Mouse (Mus musculus) cerebellum, adult 9-11 months (tissue): ENCODE results near the gene Glmn.

Experiments
- DNase-seq: peaks from one replicate; pipeline ENCODE4 v3.0.0; 2022

The Glmn gene

DNA sequence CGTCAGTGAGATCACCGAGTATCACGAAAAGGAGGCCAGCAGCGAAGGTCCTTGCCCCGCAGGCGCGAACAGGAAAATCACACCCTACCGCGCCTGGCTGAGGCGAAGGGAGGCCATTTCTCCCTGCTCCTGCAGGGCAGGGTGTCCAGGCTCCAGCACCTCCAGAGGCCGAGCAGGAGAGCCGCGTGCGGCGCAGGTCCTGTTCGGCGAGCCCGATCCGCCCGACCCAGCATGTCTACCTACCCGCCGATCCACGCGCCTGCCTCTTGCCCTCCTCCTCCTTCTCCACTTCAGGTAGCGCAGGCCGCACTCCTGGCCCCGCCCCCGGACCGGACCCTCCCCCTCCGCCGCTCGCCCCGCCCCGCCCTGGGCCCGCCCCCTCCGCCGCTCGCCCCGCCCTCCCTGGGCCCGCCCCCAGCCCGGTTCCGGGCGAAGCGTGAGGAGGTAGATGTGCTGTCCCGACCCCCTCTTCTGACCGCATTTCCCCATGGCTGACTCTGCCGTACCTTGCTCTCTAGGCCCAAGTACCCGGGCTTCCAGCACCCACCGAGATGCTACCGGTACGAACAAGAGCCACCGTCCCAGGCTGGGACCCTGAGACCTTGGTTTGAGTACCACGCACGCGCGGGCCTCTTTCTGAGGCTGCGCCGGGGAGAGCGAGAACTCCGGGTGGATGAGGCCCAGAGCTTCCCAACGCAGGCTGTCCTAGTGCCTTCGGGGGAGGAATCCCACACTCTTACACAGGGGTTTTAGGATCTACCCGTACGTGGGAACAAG is at the start of gene Glmn, which contains the start of gene Rpap2:
Glmn (minus strand) TSS at position 588 of the 777 bp plus-strand sequence.
Rpap2 (plus strand) TSS at position 73 of the 777 bp plus-strand sequence.
- DNase-seq, result peak; percentile 89

DNA sequence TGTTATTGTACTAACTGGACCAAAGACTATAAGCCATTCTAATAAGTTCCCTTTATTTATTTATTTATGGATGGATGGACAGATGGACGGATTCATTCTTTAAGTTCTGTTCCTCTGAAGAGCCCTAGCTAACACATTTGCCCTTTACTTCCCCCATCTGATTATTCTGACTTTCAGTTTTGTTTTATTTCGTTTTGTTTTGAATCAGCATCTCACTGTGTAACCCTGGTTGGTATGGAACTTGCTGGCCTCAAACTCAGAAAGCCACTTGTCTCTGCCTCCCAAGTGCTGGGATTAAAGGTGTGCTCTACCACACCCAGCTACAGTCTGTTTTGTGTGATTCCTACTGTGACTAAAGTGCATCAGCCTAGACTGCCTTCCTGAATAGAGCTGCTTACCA is 48.2 kb upstream of the Glmn start:
- no peak for DNase-seq

DNA sequence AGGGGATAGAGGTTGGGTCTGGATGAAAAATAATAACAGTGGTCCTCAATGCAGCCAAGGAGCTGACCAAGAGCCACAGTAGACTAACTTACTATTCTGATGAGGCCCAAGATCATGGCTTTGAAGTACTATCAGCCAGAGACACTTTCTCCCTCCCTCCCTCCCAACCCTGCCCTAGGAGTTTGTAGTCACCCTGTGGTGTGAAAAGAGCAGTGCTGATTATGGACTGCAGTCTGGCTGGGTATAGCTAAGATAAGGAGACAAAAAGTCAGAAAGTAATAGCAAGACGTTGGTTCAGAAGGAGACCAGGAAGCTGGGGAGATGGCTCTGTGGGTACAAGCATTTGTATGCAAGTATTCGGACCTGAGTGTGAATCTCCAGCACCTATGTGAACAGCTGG is 46.9 kb upstream of the Glmn start:
- DNase-seq, result no peak

DNA sequence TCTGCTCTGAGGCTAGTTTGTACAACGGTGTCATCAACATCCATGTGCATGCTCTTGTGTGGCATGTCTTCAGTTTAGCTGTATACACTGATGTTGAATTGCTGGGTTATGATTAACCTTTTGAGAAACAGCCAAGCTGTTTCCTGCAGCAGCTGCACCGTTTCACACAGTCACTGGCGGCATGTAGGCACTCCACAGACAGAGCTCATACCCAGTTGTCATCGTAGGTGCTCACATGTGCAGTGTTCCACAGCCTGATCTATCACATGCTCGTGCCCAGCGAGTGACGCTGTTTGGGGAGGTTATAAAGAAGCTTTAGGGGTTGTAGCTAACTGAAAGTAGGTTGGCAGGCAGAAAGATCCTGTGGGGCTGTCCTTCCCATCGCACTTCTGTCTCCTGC is 40.7 kb upstream of the Glmn start:
- DNase-seq, result no peak

DNA sequence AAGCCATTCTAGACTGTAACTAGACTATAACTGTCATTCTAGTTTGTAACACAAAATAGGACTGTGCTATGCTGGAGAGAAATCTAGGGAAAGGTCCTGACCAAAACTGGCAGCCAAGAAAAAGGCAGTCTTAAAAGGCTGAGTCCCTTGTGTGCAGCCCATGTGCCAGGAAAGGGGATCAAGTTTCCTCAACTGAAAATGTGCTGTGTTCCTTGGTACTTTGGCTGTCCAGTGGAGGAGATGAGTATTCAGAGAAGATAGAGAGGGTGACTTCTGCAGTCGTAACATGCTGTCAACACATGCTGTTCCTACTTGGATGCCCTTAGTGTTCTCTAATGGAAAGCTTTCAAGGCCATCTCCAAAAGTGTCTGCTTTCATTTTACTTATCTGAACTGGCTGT is 39.4 kb upstream of the Glmn start:
- DNase-seq, result no peak

DNA sequence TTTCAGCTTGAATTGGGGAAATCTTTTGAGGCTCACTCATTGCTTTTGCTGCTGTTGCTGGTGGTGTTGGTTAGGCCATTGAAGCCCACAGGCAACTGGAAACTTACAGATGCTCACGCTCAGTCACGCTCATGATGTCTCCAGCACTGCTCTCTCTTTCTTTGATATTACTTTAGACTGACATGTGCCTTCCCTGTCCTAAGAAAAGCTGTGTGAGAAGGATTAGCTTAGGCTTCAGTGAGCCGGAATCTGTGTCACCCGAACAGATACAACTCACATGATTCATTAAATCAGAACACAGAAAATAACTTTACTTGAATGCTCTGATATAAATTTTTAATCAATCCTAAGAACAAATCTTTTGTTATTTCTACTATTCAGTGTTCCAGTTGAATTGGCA is 36.0 kb upstream of the Glmn start:
- DNase-seq, result no peak

DNA sequence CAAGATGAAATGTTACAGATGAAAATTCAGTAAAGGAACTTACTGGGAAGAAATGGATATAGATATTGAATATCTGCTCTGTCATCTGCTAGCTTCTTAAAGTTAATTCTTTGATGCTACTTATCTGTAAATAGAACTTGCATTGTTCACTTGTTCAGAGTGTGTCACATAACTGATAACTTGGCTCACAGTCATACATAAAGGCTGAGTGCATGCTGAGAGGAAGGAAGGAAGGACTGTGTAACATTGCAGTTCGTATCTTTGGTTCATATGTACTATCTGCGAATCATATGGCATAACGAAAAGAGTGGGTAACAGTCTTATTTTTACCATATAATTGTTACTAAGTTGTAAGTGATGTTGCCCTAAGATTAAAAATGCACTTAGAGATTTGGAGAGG is 23.6 kb upstream of the Glmn start:
- DNase-seq, result no peak

DNA sequence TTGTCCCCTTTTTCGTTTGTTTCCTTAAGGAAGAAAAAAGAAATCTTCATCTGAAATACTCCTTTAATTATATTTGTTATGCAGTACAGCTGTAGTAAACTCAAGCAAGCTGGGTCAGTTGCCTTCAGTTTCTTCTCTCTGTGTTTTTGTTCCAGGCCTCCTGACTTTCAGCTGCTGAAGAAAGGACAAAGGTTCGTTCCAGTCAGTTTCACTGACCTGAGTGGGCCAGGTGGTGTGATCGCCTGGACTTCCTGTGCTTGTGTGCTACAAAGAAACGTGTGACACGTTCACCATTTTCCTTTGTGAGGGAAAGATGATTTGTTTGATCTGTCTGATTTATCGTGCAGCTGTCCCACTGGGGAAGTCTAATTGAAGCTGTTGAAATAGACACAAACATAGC is 20.3 kb upstream of the Glmn start:
- no peak for DNase-seq

DNA sequence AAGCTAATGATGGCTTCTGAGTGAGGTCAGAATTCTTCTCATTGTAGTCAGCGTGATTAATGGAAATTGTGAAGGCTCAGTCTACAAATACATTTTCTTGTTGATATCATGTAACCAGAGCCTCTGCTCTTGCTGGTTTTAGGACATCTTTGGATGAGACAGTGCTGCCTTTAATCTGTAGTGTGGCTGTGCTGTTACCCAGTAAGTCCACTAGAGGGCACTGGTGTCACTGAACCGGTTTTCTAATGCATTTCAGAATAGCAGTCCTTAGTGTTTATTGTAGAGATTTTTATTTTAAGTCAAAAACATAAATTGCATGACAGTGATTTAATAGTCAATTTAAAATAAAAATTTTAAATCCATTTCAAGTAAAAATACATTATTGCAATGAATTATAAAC is 13.5 kb upstream of the Glmn start:
- peak; percentile 38 for DNase-seq

DNA sequence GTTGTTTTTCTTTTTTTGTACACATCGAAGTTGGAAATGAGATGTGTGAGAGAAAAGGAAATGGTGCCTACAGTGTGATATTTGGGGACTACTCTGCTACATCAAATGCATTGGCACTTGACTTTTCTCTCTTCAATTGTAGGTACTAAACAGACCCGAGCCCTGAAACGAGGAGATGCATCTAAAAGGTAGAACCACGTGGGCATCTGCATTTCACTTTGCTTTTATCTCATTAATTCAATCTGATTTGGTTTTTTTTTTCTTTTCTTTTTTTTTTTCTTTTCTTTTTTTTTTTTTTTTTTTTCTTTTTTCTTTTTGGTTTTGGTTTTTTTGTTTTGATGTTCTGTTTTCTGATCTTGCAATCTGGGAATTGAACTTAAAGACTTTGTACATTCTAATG is 692 bp upstream of the Glmn start:
- no peak for DNase-seq

DNA sequence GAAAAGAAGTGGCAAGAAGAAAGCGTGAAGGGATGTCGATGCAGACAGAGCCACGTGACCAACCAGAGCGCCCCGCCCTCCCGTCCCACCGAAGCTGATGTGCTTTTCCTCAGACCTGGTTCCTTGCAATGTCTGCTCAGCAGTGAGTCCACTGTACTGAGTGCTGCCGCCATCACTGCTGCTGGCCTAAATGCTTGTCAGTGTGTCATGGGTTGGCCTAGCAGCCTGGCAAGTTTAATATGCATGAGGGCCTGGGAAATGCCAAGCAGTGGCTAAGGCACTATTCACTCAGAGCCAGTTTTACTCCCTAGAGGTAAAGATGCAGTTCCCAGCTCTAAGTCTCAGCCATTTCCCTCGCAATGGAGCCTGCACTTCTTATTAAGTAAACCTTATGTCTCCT is 28.5 kb downstream of the Glmn start:
- DNase-seq, result no peak

DNA sequence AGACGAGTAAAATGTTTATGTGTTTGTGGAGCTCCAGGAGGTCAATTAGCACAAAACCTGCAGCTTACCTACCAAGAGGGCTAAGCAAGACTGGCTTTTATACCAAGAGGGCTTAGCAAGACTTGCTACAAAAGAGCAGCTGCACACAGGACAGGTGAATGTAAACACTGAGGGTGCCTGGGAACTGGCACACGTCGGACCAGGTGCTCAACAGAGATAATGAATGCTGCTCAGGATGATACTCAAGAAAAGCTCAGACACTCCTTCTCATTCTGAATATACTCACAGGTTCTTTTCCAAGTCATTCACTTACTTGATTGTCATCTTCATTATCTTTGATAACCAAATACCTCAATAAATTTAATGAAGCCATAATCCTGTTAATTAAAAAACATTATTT is 40.7 kb downstream of the Glmn start:
- no peak for DNase-seq

DNA sequence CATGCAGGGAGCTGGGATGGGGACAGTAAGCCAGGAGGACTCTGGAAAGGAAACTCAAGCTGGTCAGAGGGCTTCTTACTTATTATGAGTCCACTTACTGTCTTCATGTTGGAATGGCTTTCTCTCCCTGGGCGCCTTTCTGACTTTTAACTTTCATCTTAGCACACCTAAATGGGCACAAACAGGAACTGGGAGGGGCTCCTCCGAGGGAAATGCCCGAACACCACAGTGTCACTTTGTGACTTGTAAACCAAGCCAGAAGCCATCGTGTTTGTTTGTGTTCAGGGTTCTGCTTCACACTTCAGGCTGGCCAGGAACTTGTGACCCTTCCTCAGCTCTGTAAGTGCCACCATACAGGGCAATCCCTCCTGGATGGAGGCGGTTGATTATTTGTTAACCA is 43.4 kb downstream of the Glmn start:
- no peak for DNase-seq

DNA sequence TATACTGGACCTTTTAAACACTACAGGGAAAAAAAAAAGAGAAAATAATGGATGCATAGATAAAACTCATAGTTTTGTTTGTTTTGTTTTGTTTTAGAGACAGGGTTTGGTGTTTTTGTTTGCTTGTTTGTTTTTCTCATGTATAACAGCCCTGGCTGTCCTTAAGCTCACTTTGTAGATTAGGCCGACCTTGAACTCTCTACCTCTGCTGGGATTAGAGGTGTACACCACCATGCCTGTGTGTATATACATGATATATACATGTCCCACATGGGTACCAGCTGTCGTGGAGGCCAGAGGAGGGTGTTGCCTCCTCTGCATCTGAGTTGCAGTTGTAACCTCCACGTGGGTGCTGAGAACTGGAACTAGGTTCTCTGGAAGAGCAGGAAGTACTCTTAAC is 49.2 kb downstream of the Glmn start:
- DNase-seq, result no peak

DNA sequence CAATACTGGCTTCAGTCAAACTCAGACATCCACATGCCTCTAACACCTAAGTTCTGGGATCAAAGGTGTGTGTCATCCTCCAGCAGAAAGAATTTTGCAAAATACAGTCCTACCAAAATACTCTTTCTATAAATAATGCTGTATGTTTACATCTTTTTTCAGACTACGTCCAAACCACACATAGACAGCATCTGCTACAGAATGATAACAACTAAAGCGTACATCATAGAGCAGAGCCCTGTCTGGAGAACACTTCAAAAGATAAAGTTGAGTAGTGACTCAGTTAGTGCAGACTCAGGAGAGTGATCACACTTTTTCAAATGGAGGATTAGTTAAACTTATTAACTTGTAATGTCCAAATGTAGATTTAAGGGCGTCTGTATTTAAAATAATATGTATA is 49.7 kb downstream of the Glmn start:
- DNase-seq, result no peak

DNA sequence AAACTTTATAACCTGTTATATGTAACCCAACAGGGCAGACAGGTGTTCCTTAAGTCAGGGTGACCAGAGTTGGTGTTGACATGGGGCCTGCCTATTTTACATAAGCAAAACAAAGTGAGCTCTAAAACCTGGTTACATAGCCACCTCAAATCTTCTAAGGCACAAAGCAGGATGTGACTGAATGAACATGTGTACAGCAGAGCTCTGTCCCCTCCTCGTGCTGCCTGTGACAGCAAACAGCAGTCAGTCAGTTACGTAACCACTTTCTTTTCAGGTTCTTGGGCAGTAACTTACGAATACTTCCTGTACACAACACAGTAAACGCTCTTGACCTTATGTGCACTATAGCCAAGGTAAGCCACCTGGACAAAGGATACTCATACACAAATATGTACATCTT is 51.8 kb downstream of the Glmn start:
- no peak for DNase-seq

DNA sequence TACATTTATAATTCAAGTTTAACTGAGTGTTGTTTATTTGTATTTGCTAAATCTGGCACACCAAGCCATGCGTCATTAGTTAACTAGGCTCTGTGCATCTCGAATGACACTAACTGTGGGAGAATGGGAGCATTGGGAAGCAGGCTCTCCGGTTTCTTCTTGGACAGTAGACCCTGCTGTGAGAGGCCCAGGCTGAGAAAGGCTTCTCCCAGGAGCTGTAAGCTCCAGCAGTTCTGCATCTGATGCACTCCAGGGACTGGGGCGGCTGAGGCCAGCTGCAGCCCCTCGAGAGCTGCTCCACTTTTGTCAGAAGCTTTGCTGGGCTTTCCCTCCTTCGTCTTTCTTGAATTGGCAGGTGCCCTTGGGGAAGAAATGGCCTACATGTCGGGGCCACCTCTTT is 56.0 kb downstream of the Glmn start:
- DNase-seq, result no peak

DNA sequence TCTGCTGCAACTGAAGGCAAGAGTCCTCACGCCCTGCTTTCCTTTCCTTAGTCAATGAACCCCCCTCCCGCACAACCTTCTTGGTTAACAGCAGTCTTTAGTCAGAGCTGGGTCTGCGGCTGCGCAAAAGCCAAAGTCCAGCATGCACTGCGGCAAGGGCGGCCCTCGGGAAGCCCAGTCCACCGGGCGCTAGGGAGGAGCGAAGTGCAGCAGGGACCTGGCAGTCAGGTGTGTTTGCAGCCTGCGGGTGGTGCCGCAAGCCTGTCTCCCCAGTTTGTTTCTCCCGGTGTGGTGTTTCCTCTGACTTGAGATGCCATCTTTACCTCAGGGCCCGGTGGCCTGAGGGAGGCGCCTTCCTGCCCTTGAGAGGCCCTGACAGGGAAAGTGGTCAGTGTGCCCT is 63.1 kb downstream of the Glmn start, which contains the start of gene 1700028K03Rik:
1700028K03Rik (plus strand) TSS at position 129 of the 400 bp plus-strand sequence.
- DNase-seq, result no peak

DNA sequence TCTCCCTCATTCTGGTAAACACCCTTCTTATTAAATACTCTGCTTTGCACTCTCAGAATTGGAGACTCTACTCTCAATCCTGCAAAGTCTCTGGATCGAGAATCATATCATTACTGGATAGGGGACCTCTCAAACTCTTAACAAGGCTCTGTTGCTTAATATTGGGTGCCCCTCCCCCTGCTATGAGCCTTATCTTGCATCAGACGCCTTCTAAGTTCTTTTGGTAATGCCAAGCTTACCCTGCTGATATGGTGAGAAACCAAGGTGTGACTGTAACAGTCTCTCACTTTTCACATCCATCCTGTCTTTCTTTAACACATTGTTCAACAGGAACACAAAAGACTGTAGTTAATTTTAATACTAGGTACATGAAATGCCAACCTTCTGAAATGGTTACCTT is 64.1 kb downstream of the Glmn start:
- no peak for DNase-seq

DNA sequence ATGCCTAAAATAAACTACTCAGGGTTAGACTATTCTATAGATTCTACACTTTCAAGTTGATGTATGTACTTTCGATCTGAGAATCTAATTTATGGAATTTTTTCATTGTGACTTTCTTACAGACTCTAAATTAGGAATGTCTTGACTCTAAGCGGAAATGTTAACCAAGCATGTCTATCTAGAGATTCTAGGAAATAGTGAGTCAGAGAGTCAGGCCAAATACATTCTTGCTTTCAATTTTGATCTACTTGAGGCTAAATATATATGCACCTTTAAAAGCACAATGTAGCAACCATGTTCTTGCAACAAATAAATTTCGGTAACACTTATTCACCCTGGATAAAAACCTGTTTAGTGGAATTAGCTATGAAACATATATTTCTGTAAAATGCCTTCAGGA is 68.8 kb downstream of the Glmn start:
- no peak for DNase-seq

DNA sequence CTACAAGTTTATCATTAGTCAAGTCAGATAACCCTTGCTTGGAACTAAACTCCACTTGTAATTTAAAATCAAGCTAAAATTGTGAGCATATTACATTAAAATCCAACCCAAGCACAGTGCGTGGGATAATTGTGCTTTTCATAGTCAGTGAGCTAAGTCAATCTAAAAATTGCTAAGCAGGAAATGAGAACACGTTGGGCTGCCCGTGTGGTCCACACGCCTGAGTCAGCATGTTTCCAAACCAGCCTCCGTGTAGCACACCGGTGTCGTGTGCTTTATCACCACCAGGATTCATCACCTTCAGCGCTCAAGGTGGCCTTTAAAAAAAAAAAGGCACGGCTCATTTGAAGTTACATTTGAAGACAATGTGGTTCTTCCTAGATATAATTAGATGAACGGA is 73.4 kb downstream of the Glmn start:
- DNase-seq, result no peak

DNA sequence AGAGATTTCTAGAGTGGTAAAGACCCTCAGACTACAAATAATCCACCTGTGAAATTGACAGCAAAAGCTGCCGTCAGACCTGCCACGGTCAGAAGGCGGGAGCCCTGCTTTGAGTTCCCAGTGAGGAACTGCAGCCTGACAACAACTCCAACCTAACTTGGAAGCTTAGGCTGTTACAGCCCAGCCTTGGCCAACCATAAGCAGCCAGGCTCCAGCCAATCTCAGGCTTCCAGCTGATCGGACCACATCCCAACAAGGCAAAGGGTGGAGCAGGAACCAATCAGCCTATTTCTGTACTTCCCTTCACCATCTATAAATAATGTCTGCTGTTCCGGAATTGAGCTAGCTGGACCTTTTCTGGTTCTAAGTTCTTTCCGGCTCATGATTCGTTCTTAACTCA is 75.8 kb downstream of the Glmn start:
- no peak for DNase-seq

DNA sequence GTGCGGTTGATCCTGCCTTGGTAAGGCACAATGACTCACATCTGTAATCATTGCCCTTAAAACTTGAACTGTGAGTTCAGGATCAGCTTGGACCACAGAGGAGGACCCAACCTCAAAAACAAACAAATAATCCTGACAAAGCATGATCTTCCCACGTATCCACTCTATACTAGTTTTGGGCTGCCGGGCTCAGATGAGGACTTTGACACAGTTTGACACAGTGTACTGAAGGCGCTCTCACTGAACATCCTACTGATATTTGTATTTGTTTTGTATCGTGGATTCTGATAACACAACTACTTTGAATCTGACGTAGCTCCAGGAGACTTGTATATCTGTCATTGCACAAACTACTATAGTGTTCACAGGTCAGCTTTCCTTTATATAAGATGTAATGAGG is 76.3 kb downstream of the Glmn start:
- no peak for DNase-seq

DNA sequence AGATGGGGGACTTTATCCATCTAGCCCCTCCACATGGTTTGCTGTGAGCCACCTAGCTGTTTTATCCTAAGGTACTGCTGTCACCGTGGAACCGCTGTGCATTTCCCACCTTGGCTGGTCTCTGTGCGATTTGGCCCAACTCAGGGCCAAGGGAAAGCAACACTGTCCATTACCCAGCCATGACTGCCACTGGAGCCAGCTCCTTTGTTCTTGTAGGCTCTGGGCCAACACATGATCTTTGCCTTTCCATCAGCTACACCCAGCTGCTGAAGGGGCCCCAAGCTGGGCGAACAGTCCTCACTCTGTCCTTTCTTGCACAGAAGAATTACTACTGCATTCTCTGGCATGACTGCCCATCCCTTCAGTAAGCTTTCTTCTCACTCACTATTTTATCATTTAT is 79.1 kb downstream of the Glmn start:
- no peak for DNase-seq

DNA sequence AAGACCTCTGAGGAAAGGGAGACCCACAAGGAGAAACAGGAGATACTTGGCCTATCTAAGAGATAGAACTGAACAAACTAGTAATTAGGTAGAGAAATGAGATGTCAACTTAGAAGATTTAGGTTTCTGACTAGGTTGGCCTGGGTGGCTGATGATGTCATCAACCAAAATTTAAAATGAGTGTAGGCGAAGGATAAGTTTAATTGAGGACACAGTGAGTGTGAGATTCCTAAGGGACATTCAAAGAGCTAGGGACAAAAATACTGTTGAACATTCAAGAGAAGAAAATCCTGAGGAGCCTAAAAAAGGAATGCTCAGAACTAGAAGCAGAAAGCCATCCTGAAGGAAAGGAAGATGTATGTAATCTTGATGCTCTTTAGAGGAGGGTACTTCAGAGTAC is 81.6 kb downstream of the Glmn start:
- no peak for DNase-seq
